Mouse (Mus musculus): ENCODE results near the gene Nwd2. TPM values are rescaled to one million over a fixed set of nuclear protein-coding genes. Genes with fewer than 3 reads are reported as not detected.

The Nwd2 gene
- polyA plus RNA-seq, 1 experiment from 2014 or later: 0.23 TPM

Other genes with a start within 250 kb of the Nwd2 start
- gene 0610040J01Rik, start 163.3 kb downstream of the Nwd2 start, polyA plus RNA-seq (2015; fragmentation: Nextera tagmentation; extraction: Ambion mirVana): 48.4 and 51.9 TPM in 2 replicates